Mouse (Mus musculus) heart, adult 11 months (tissue): Measurements from ENCODE around the gene Agtpbp1.

Experiments
- DNase-seq: peaks from one replicate; pipeline ENCODE4 v3.0.0; 2022

The Agtpbp1 gene

DNA sequence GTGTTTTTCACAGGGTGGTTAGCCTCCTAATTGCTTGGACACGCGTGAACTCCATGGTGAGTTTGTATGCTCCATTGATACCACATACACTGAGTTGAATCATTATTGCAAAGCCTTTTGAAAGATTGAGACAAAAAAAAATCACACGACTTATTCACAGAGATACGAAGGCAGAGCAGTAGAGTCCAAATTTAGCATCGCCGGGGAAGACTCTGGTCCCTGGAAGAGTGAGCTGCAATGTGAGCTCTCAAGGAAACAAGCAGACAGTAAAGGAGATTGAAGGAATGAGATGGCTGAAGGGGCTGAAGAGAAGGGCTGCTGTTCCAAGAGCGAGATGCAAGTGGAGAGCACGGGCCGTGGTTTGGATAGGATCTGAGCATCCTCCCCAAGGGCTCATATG lies 171.1 kb downstream of the Agtpbp1 start:
- peak; percentile 59 for DNase-seq

GRCm38 (mm10) chr13:59412672-59413071 lies 172.4 kb downstream of the Agtpbp1 start:
- DNase-seq, result peak; percentile 62

- no peak for DNase-seq
Observed at GRCm38 (mm10) chr13:59407182-59407581, 177.8 kb downstream of the Agtpbp1 start.

DNA sequence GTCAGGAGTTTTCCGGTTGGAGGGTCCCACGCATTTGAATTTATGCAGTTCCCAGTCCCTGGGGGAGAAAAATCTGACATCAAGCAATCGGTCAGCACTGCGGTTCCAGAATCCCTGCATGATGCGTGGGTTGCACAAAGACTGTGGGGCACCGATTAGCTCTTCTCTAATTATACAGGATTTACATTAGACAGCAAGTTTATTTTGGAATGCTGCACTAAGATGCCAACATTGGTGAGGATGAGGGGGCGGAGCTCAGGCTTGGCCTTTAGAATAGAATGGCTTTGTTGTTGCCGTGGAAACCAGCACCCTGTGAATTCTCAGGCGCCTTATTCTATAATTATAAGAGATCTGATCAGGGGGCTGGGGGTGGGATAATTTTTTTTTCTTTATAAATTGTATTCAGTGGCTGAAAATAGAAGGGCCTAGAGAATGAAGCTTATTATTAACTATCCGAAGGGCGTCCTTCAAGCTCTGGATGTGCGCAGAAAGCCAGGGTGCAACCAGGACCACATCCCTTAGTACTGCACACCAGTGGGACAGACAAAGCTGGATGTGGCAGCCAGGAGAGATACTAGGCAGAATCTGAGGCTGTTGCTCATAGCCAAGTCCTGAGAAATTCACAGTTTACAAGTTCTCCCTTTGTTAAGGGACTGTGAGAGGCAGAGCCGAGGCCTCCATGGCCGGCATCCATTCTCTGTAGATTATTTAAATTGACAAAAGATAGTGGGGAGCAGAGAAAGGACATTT lies 182.8 kb downstream of the Agtpbp1 start:
- DNase-seq, result peak; percentile 70

DNA sequence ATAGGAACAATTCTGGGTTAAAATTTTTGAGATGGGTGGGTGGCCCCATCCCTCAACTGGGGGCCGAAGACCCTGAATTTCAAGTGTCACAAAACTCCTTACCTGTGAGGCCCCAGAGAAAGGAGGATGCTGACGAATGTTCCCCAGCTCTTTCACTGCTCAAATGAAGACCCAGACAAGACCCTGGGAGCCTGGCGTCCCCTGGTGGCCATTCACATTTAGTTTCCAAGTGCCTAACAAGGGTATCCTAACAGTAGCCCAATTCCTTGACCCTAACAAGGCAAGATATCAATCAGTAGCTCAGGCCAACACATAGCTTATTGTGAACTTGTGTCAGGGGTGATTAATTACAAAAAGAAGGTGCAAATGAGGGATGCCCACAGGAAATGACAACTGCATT lies 187.5 kb downstream of the Agtpbp1 start:
- peak; percentile 85 for DNase-seq
